Mouse (Mus musculus): ENCODE data around the gene Efcab11. TPM values are rescaled to one million over a fixed set of nuclear protein-coding genes. Genes with fewer than 3 reads are reported as not detected.

Gene Efcab11
- polyA plus RNA-seq, 1 experiment from 2014 or later: 15.3 TPM

DNA sequence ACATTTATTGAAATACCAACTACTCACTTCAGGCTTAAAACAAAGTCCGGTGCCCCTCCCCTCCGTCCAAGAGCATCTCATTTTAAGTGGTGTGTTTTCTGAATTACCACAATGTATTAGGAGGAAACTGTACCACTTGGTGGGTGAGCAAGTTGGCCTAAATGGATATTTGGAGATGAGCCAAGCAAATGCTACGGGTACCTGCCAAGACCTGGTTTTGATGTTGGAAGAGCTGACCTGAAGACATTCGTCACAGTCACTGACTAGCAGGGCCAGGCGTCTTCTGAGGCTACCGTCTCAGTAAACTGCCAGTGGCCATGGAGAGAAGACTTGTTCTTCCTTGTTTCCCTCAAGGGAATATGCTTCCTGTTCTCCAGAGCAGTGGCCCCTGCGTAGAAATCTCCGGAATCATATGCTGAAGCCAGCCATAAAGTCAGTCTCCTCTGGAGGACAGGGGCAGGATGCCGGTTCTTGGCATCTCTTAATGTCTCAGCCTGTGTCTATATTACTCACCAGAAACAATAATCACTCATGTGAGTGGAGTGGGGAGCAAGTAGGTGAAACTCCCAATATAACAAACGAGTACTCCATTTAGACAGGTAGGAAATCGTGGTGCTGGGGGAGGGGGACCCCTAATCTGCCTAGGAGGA is 198.7 kb downstream of the Efcab11 start:
- ATAC-seq: no peak
- no peaks in the 10 kb centered on the region for H3K27me3 ChIP-seq
- H3K27ac ChIP-seq: peak overlapping the region; percentile 14; the same call in 1 of the 2 replicates
- H3K9me3 ChIP-seq (replicated peaks): no peaks in the 10 kb centered on the region
- no peak overlapping the region for H3K9ac ChIP-seq
- WGBS: 82% methylated on average over 11 of the region's 11 CpGs
- H3K4me1 ChIP-seq: no peaks in the 10 kb centered on the region
- H3K4me3 ChIP-seq: no peak overlapping the region
- H3K36me3 ChIP-seq (ENCODE audit: poor library complexity, severe bottlenecking): no peaks in the 10 kb centered on the region
- no peak overlapping the region for H3K4me2 ChIP-seq

DNA sequence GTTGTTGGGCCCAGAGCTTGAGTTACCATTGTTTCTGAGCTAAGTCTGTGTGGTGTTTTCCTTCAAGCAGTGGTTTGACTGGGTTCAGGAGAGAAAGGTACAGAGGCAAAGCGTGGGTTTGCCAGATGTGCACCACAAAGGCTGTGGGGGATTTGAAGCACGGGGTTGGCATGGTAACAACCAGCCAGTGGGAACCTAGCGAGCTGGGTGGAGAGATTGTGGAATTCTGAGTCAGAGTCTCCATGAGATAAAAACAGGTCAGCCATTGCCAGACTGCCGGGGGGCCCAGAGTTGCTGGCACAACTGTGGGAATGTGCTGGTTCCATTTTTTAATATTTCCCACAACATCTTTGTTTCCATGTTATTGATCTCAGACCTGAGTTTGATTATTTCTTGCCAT is 202.6 kb downstream of the Efcab11 start:
- no peaks in the 10 kb centered on the region for H3K4me1 ChIP-seq
- no peak overlapping the region for H3K9ac ChIP-seq
- H3K4me2 ChIP-seq: no peak overlapping the region
- 36% methylated on average over 4 of the region's 4 CpGs for WGBS
- H3K36me3 ChIP-seq (ENCODE audit: poor library complexity, severe bottlenecking): no peaks in the 10 kb centered on the region
- H3K9me3 ChIP-seq (replicated peaks): peaks cover 5% of the 10 kb centered on the region; the same call in 1 of the 2 replicates
- no peak overlapping the region for H3K4me3 ChIP-seq
- H3K27ac ChIP-seq: no peak overlapping the region
- no peak for ATAC-seq
- no peaks in the 10 kb centered on the region for H3K27me3 ChIP-seq

DNA sequence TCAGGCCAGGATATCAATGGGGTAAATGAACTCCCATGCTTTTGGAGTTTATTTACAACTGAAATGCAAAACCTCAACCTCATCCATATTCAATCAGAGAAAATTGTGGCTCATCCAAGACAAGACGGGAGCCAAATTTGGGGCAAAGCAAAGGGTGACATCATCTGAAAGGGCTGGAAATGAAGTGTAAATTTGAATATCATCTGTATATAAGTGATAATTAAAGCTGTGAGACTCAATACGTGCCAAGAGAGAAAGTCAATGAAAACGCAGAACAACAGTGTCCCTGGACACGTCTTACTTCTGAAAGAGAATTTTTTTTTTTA is 212.4 kb downstream of the Efcab11 start:
- Histone ChIP-seq H3K27me3 (no peaks in the 10 kb centered on the region), H3K4me1 (peaks cover 30% of the 10 kb centered on the region), H3K4me2 (peak overlapping the region; percentile 5), H3K27ac (peak overlapping the region; percentile 75; the same call in 1 of the 2 replicates), H3K9me3 (replicated peaks) (peaks cover 3% of the 10 kb centered on the region; the same call in 1 of the 2 replicates), H3K9ac (no peak overlapping the region), H3K36me3 (ENCODE audit: poor library complexity, severe bottlenecking) (no peaks in the 10 kb centered on the region), H3K4me3 (no peak overlapping the region)
- WGBS: 23% methylated on average over 4 of the region's 4 CpGs
- peak; percentile 59 for ATAC-seq

DNA sequence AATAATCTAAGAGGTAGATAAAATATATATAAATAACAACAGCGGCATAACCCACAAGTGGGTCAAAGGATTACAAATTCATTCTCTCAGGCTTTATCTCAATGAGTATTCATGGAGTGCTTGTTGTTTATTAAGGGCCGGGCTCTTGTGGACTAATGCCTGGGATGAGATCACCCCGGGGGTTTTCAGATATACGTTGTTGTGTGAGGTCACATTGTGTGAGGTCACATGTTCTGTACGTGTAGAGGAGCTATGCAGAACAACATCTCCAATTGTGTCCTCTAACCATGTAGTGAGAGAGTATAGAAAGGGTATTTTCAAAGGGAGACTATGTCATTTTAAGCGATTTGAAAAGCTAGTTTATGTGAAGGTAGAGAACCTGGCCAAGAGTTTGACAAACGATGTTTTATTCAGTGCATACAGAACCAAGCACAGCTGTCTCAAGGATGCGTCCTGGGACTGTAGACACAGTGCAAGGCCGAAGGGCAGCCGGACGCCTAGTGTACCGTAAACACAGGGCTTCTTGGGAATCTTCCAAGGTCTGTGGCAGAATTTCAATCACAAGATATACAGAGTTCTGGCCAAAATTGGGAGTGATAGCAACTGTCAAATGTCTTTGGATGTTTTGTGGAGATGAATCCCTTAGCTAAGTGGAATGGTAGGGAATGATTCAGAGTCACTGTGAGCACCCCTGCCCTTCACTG is 212.9 kb downstream of the Efcab11 start:
- no peak overlapping the region for H3K9ac ChIP-seq
- peak overlapping the region; percentile 5 for H3K4me2 ChIP-seq
- WGBS: 50% methylated on average over 12 of the region's 12 CpGs
- peak; percentile 74 for ATAC-seq
- H3K9me3 ChIP-seq (replicated peaks): no peaks in the 10 kb centered on the region
- H3K4me3 ChIP-seq: no peak overlapping the region
- peaks cover 30% of the 10 kb centered on the region for H3K4me1 ChIP-seq
- no peaks in the 10 kb centered on the region for H3K27me3 ChIP-seq
- peak overlapping the region; percentile 75 for H3K27ac ChIP-seq
- no peaks in the 10 kb centered on the region for H3K36me3 ChIP-seq (ENCODE audit: poor library complexity, severe bottlenecking)

DNA sequence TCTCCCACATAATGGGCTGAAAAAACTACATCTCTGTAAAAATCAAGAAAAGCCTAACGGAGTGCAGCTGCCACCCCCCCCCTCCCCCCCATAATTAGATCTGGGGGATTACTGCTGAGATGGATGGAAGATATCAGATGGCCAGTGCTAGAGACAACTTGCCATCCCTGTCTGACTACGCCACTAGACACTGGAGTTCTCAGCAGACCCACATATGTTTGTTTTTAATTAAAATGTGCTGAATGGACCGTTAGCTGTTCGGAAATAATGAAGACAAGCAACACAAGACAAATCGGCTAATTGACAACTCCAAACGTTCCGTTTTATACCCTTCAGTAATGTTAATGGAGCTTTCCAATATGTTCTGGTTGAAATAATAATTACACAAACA is 213.5 kb downstream of the Efcab11 start:
- 32% methylated on average over 7 of the region's 7 CpGs for WGBS
- Histone ChIP-seq H3K9me3 (replicated peaks) (no peaks in the 10 kb centered on the region), H3K36me3 (ENCODE audit: poor library complexity, severe bottlenecking) (no peaks in the 10 kb centered on the region), H3K4me3 (no peak overlapping the region), H3K4me2 (peak overlapping the region; percentile 40), H3K27me3 (no peaks in the 10 kb centered on the region), H3K4me1 (peaks cover 30% of the 10 kb centered on the region), H3K27ac (peak overlapping the region; percentile 75), H3K9ac (no peak overlapping the region)
- ATAC-seq: peak; percentile 58

DNA sequence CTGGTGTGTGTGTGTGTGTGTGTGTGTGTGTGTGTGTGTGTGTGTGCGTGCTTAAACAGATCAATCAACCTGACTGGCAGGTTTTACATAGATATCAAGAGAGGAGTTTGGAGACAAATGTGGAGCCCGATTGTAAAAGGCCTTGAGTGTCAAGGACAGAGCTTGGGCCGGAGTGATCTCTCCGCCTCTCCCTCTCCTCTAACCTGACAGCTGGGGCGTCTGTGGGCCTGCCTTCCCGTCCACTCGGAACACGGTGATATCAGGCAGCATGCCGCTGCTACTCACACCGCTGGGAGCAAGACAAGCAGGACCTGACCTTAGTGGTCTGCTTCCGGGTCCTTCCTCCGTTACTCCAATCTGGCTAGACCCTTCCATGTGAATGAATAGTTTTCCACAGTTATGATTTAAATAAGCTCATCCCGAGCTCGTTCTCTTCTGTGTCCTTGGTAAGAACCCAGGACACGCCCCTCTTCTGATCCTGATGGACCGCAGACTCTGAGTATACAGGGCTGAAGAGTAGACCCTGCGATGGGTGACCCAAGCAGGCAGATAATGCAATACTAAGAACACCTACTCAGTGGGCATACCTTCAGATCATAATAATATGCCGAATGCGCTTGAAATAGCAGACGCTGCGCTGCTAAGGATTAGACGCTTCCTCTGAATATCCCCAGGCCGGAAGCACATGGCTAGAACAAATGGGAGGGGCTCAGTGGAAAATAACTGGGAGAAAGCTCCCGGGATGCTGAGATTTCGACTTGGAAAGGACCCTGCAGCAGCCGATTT is 214.1 kb downstream of the Efcab11 start:
- peaks cover 30% of the 10 kb centered on the region for H3K4me1 ChIP-seq
- H3K27ac ChIP-seq: peak overlapping the region; percentile 75
- H3K9me3 ChIP-seq (replicated peaks): no peaks in the 10 kb centered on the region
- ATAC-seq: peak; percentile 64
- WGBS: 66% methylated on average over 26 of the region's 26 CpGs
- H3K4me3 ChIP-seq: no peak overlapping the region
- peak overlapping the region; percentile 16; the same call in 1 of the 2 replicates for H3K9ac ChIP-seq
- H3K4me2 ChIP-seq: peak overlapping the region; percentile 40
- H3K27me3 ChIP-seq: no peaks in the 10 kb centered on the region
- H3K36me3 ChIP-seq (ENCODE audit: poor library complexity, severe bottlenecking): no peaks in the 10 kb centered on the region

DNA sequence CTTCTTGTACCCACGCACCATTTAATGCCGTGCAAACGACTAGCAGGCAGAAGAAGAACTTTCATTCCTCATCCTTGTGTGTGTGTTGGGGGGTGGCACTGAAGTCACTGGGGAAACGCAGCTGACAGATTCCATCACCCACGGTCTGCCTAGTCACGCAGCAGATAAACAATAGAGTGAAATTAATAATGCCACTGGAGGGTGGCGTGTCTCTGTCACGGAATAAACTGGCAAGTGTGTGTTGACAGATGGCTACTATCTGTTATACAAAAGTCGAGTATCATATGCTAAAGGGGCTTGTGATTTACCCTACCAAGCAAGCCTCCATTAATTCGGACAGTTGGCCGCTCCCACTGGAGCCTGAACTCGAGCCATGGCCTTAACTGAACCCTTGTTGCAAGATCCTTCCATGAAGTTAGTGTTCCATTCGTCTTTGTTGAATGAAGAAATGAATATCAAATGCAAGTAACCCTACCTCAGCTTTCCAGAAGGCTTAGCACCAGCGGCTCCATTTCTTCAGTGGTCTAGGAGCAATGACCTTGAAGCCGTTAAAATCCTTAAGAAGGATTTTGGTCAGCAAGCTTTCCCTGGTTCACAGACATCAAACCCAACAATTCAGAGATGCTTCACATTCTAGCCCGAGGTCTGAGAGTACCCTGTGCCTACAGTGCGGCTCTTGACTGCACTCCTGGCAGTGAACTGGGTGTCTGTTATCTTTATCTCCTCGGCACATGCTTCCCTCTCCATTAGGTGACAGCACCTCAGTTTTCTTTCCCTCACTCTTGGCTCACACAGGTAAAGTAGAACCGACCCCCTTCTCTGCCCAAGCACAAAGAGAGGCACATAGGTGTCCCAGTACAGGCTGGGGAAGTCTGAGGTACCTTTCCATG is 229.0 kb downstream of the Efcab11 start:
- Histone ChIP-seq H3K27ac (no peak overlapping the region), H3K4me3 (no peak overlapping the region), H3K36me3 (ENCODE audit: poor library complexity, severe bottlenecking) (no peaks in the 10 kb centered on the region), H3K4me2 (no peak overlapping the region), H3K4me1 (peaks cover 10% of the 10 kb centered on the region), H3K9me3 (replicated peaks) (no peaks in the 10 kb centered on the region), H3K27me3 (no peaks in the 10 kb centered on the region), H3K9ac (no peak overlapping the region)
- 86% methylated on average over 19 of the region's 19 CpGs for WGBS
- ATAC-seq: no peak

DNA sequence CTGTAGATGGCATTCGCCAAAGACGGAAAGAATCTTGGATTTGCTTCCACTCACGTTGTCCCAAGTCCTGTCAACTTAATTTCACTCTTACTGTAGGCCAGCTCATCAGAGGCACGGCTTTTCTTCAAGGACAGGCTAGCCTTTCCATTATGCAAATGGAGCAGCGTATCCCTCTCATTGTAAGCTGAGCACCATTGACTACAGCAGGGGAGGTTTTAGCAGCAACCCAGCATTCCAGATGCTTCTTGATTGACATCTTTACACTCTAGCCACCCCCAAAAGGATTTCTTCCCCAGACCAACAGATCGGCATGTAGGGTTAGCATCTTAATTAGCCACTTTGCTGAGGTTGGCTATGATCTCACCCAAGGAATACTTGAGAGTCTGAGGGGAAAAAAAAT is 231.8 kb downstream of the Efcab11 start:
- Histone ChIP-seq H3K4me1 (peaks cover 10% of the 10 kb centered on the region), H3K4me2 (no peak overlapping the region), H3K9me3 (replicated peaks) (no peaks in the 10 kb centered on the region), H3K27me3 (no peaks in the 10 kb centered on the region), H3K4me3 (no peak overlapping the region), H3K36me3 (ENCODE audit: poor library complexity, severe bottlenecking) (no peaks in the 10 kb centered on the region), H3K9ac (no peak overlapping the region), H3K27ac (no peak overlapping the region)
- ATAC-seq: no peak
- WGBS: 46% methylated on average over 6 of the region's 6 CpGs

DNA sequence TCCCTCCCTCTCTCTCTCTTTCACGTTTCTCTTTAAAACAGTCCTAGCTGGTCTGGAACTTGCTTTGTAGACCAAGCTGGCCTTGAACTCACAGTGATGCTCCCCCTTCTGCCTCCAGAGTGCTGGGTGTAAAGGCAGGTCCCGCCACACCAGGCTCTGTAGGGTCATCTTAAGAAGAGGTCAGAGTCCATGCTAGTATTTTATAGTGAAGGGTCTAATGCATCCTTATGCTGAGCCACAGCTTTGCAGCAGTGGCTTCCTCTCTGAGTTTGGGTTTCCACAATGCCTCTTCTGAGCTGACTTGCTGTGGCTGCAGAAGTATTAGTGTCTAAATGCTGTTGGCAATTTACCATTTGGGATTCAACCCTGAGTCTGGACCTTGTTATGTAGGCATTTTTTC is 234.5 kb downstream of the Efcab11 start:
- Histone ChIP-seq H3K4me1 (peaks cover 10% of the 10 kb centered on the region), H3K4me2 (no peak overlapping the region), H3K4me3 (no peak overlapping the region), H3K9me3 (replicated peaks) (peaks cover 13% of the 10 kb centered on the region), H3K27ac (no peak overlapping the region), H3K36me3 (ENCODE audit: poor library complexity, severe bottlenecking) (no peaks in the 10 kb centered on the region), H3K9ac (no peak overlapping the region), H3K27me3 (no peaks in the 10 kb centered on the region)
- ATAC-seq: no peak
- WGBS: 62% methylated on average over 2 of the region's 2 CpGs

DNA sequence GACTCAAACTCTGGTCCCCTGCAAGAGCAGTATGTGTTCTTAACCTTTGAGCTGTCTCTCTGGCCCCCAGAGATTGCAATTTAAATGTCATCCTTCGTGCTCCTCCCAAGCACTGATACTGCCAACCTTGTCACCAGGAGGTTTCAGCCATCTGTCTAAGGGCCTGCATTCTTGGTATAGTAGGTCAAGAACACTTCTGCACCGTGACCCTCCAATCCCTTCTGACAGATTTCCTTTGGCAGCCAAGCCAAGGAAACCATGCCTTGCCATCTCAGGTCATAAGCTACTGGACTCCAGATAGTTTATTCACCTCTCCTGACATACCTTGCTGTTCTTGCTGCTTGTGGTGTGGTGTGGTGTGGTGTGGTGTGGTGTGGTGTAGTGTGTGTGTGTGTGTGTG is 235.5 kb downstream of the Efcab11 start:
- Histone ChIP-seq H3K36me3 (ENCODE audit: poor library complexity, severe bottlenecking) (no peaks in the 10 kb centered on the region), H3K4me2 (no peak overlapping the region), H3K4me3 (no peak overlapping the region), H3K9ac (no peak overlapping the region), H3K9me3 (replicated peaks) (peaks cover 22% of the 10 kb centered on the region), H3K27ac (no peak overlapping the region), H3K27me3 (no peaks in the 10 kb centered on the region), H3K4me1 (peaks cover 10% of the 10 kb centered on the region)
- WGBS: 87% methylated on average over 2 of the region's 2 CpGs
- no peak for ATAC-seq

DNA sequence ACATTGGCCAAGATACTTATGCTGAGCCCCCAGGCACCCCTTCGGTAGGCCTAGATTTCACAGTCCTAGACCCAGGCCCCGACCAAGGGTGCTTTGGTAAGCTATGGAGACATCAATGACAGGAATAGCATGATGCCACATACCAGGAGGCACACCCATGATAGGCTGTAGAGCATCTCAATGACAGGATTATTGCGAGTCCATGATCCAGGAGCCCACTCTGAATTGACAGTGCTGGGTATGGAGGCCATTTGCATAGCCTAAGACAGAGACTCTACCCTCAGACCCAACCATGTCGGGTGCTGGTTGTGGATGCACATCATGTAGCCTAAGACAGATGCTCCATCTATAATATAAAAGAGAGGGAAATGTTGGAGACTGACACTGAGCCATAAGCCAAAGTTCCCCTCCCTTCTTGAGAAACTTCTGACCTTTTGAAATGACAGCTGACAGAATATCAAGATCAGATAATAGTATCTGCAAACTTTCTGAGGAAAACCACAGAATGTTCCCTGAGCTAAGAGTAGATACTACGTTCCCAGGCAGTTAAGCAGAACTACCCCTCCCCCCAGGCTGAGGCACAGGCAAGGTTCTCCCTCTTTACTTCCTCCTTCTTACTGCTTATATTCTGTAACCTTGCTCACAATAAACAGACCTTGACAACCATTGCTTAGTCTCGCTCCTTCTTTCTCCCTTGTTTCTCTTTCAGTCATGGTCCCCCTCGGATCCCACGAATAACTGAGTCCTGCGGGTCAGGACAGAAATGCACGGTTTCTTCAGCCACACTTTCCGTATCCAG is 237.5 kb downstream of the Efcab11 start:
- WGBS: 92% methylated on average over 11 of the region's 11 CpGs
- H3K27me3 ChIP-seq: no peaks in the 10 kb centered on the region
- no peak overlapping the region for H3K4me3 ChIP-seq
- no peaks in the 10 kb centered on the region for H3K36me3 ChIP-seq (ENCODE audit: poor library complexity, severe bottlenecking)
- H3K4me2 ChIP-seq: no peak overlapping the region
- no peak for ATAC-seq
- H3K9ac ChIP-seq: no peak overlapping the region
- H3K4me1 ChIP-seq: no peaks in the 10 kb centered on the region
- no peak overlapping the region for H3K27ac ChIP-seq
- peaks cover 29% of the 10 kb centered on the region for H3K9me3 ChIP-seq (replicated peaks)

Measured in forebrain, embryonic 13.5 days (tissue).